In genomic region chr4:143426770-143427169, GRCm38 (mm10) we compare ENCODE assay signal across 22 mouse cellular contexts. TPM values are rescaled to one million over a fixed set of nuclear protein-coding genes. Genes with fewer than 3 reads are reported as not detected.
"Had no signal": no experiment of that assay in that cellular context is flagged by ENCODE, and none has a peak within 500 bp of the region (broad histone marks: within the 10 kb centered on the region; RNA-seq: fewer than 3 reads in every experiment).

No protein-coding gene starts in this region.

RNA-seq across cellular contexts. Expression of gene Oog4, which starts 23.4 kb away (rescaled TPM):
- total RNA-seq: layer of hippocampus, adult 2 months; layer of hippocampus, postnatal 25 days; left cerebral cortex, adult 18-20 months; left cerebral cortex, postnatal 25 days; liver, adult 2 months; megakaryocyte progenitor cell, adult 5-6 weeks; megakaryocyte-erythroid progenitor cell, adult 5-6 weeks; midbrain, postnatal 0 days had no signal
- polyA plus RNA-seq: kidney, embryonic 15.5 days; large intestine, adult 2 months; limb, embryonic 10.5 days; limb, embryonic 13.5 days; liver, adult 2 months; liver, embryonic 13.5 days; liver, embryonic 16.5 days; lung, adult 2 months; midbrain, embryonic 11.5 days; midbrain, embryonic 14.5 days; midbrain, postnatal 0 days; neural tube, embryonic 11.5 days; neural tube, embryonic 14.5 days; small intestine, adult 2 months; spleen, adult 2 months; thymus, adult 2 months had no signal

RNA-seq across cellular contexts. Expression of gene Pramel1, which starts 32.5 kb away (rescaled TPM):
- total RNA-seq: layer of hippocampus, adult 2 months; layer of hippocampus, postnatal 25 days; left cerebral cortex, adult 18-20 months; left cerebral cortex, postnatal 25 days; liver, adult 2 months; megakaryocyte progenitor cell, adult 5-6 weeks; megakaryocyte-erythroid progenitor cell, adult 5-6 weeks; midbrain, postnatal 0 days had no signal
- polyA plus RNA-seq: kidney, embryonic 15.5 days; large intestine, adult 2 months; limb, embryonic 10.5 days; limb, embryonic 13.5 days; liver, adult 2 months; liver, embryonic 13.5 days; liver, embryonic 16.5 days; lung, adult 2 months; midbrain, embryonic 11.5 days; midbrain, embryonic 14.5 days; midbrain, postnatal 0 days; neural tube, embryonic 11.5 days; neural tube, embryonic 14.5 days; small intestine, adult 2 months; spleen, adult 2 months; thymus, adult 2 months had no signal
